Mouse (Mus musculus) frontal cortex, adult 2 months (tissue): ENCODE measurements around the gene Insrr. TPM values are rescaled to one million over a fixed set of nuclear protein-coding genes. Genes with fewer than 3 reads are reported as not detected.

Source experiments
- DNase-seq, 2 experiments: peaks; one replicate each; pipeline ENCODE4 v3.0.0; 2022; ENCODE audit warnings: low spot score in 1 of 2; ENCODE audit errors: extremely low spot score in 1 of 2
- polyA plus RNA-seq: library from polyadenylated mRNA; depleted of rRNA; stranded (reverse); fragments of >200 nt; gene quantifications from 2 replicates; pipeline ENCODE4 v1.2.3, GENCODE M21; 2012; rRNA removed

The Insrr gene
- 0.38 and 0.46 TPM in 2 replicates for polyA plus RNA-seq

- no peak for DNase-seq
Measured at GRCm38 (mm10) chr3:87796736-87797334, at the start of gene Insrr. Insrr (plus strand) TSS chr3:87796951.

GRCm38 (mm10) chr3:87748431-87748830 is 48.3 kb upstream of the Insrr start, which contains the start of gene Lrrc71:
Lrrc71 (minus strand) TSS chr3:87748625.
- DNase-seq, result no peak

GRCm38 (mm10) chr3:87749036-87749435 is 47.7 kb upstream of the Insrr start:
- peak in 1 of 2 experiments; percentile 74 for DNase-seq

- no peak for DNase-seq
Measured at GRCm38 (mm10) chr3:87749977-87750376, 46.8 kb upstream of the Insrr start.

GRCm38 (mm10) chr3:87752567-87752966 is 44.2 kb upstream of the Insrr start:
- DNase-seq, result no peak

GRCm38 (mm10) chr3:87753829-87754228 is 42.9 kb upstream of the Insrr start:
- DNase-seq, result no peak

- DNase-seq, result peak; percentile 56 to 93
Measured at GRCm38 (mm10) chr3:87755964-87756363, 40.8 kb upstream of the Insrr start.

- DNase-seq, result no peak
Measured at GRCm38 (mm10) chr3:87756488-87756887, 40.3 kb upstream of the Insrr start.

GRCm38 (mm10) chr3:87758641-87759040 is 38.1 kb upstream of the Insrr start:
- DNase-seq, result no peak

GRCm38 (mm10) chr3:87761408-87762375 is 35.1 kb upstream of the Insrr start:
- no peak for DNase-seq

- DNase-seq, result no peak
Measured at GRCm38 (mm10) chr3:87763202-87763601, 33.5 kb upstream of the Insrr start.

- DNase-seq, result peak; percentile 67 to 90
Measured at GRCm38 (mm10) chr3:87763683-87764289, 33.0 kb upstream of the Insrr start.

- peak in 1 of 2 experiments; percentile 23 for DNase-seq
Measured at GRCm38 (mm10) chr3:87764506-87764905, 32.2 kb upstream of the Insrr start.

- no peak for DNase-seq
Measured at GRCm38 (mm10) chr3:87765091-87765490, 31.7 kb upstream of the Insrr start.

- no peak for DNase-seq
Measured at GRCm38 (mm10) chr3:87765631-87766283, 31.0 kb upstream of the Insrr start.

GRCm38 (mm10) chr3:87766284-87766667 is 30.5 kb upstream of the Insrr start:
- no peak for DNase-seq

- DNase-seq, result no peak
Measured at GRCm38 (mm10) chr3:87767764-87768163, 29.0 kb upstream of the Insrr start.

- DNase-seq, result no peak
Measured at GRCm38 (mm10) chr3:87768431-87768830, 28.3 kb upstream of the Insrr start.

GRCm38 (mm10) chr3:87768844-87769243 is 27.9 kb upstream of the Insrr start:
- DNase-seq, result peak in 1 of 2 experiments; percentile 42

GRCm38 (mm10) chr3:87769506-87769905 is 27.2 kb upstream of the Insrr start:
- DNase-seq, result no peak

- peak in 1 of 2 experiments; percentile 72 for DNase-seq
Measured at GRCm38 (mm10) chr3:87770280-87770679, 26.5 kb upstream of the Insrr start.
